Mouse (Mus musculus) bone marrow, adult 2 months (tissue): ENCODE measurements around the gene Brpf1.

Experiments used
- CTCF ChIP-seq: fragments of 200-500 bp; IDR thresholded peaks from 2 replicates; pipeline ENCODE4 v1.5.1; 2011; ENCODE audit warnings: low read length, control low read depth; ENCODE audit not compliant: control insufficient read depth, insufficient read depth
- POLR2A ChIP-seq: fragments of 200-500 bp; IDR thresholded peaks from 2 replicates; pipeline ENCODE4 v1.6.1; 2011; ENCODE audit warnings: low read depth, mild to moderate bottlenecking, control low read depth, low read length, borderline replicate concordance; ENCODE audit not compliant: control insufficient read depth

DNA sequence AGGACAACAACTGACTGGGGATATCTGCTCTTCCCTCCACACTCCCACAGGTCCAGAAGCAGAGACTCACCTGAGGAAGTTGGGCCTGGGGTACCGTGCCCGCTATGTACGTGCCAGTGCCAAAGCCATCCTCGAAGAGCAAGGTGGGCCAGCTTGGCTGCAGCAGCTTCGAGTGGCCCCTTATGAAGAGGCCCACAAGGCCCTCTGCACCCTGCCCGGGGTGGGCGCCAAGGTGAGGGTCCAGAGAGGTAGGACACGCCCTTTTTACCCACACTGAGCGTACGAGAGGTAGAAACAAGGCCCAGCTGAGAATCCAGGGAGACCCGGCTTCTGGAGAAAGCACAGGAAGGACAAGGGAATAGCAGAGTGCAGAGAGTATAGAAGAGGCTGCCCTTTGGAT lies 24.8 kb downstream of the Brpf1 start:
- TF ChIP-seq CTCF (no peak), POLR2A (no peak)
